ENCODE assay signal across 10 mouse cellular contexts in genomic region chr13:114166439-114167183, GRCm38 (mm10).
DNase-seq lines count a peak whose midpoint lies in the region; ATAC-seq and TF ChIP-seq lines count a peak whose summit lies in the region.
"Had no signal": no experiment of that assay in that cellular context is flagged by ENCODE, and none has a peak within 500 bp of the region (broad histone marks: within the 10 kb centered on the region; RNA-seq: fewer than 3 reads in every experiment).

No protein-coding gene starts in this region.

- peak; percentile 32; the same call in 1 of the 2 replicates for ATAC-seq in hindbrain, postnatal 0 days
- ATAC-seq in hindbrain, embryonic 12.5 days (ENCODE audit: low FRiP score), result no peak
- no peak for ATAC-seq in neural tube, embryonic 11.5 days (ENCODE audit: insufficient read depth, low FRiP score, low TSS enrichment)

- no peaks in the 10 kb centered on the region for H3K9me3 ChIP-seq in hindbrain, postnatal 0 days (ENCODE audit: low read length)
- H3K9me3 ChIP-seq in hindbrain, embryonic 12.5 days (replicated peaks), result no peaks in the 10 kb centered on the region
- no peaks in the 10 kb centered on the region for H3K9me3 ChIP-seq in neural tube, embryonic 11.5 days (ENCODE audit: control insufficient read depth, low read length)
- no peaks in the 10 kb centered on the region for H3K9me3 ChIP-seq in limb, embryonic 10.5 days (replicated peaks)
- H3K9me3 ChIP-seq: embryonic facial prominence, embryonic 13.5 days; liver, embryonic 15.5 days had no signal

- no peak overlapping the region for H3K9ac ChIP-seq in hindbrain, postnatal 0 days (replicated peaks; ENCODE audit: low read length)
- no peak overlapping the region for H3K9ac ChIP-seq in hindbrain, embryonic 12.5 days
- H3K9ac ChIP-seq in neural tube, embryonic 11.5 days (ENCODE audit: low read length), result no peak overlapping the region
- H3K9ac ChIP-seq: embryonic facial prominence, embryonic 13.5 days; liver, embryonic 15.5 days had no signal

- H3K4me2 ChIP-seq in hindbrain, postnatal 0 days (ENCODE audit: low read depth, low read length), result no peak overlapping the region
- no peak overlapping the region for H3K4me2 ChIP-seq in hindbrain, embryonic 12.5 days (replicated peaks)
- H3K4me2 ChIP-seq in neural tube, embryonic 11.5 days (ENCODE audit: low read depth), result no peak overlapping the region
- H3K4me2 ChIP-seq: embryonic facial prominence, embryonic 13.5 days; liver, embryonic 15.5 days had no signal

- 0 out of 2 replicates have a peak, but pooled peaks have one; percentile 22 for TF ChIP-seq CTCF in hindbrain, postnatal 0 days (IDR thresholded peaks at IDR 0.05; ENCODE audit: low read depth)

- no peaks in the 10 kb centered on the region for H3K36me3 ChIP-seq in hindbrain, postnatal 0 days (ENCODE audit: insufficient read depth, low read length)
- H3K36me3 ChIP-seq in hindbrain, embryonic 12.5 days, result no peaks in the 10 kb centered on the region
- no peaks in the 10 kb centered on the region for H3K36me3 ChIP-seq in neural tube, embryonic 11.5 days (ENCODE audit: control insufficient read depth, insufficient read depth, low read length)
- H3K36me3 ChIP-seq in limb, embryonic 10.5 days, result no peaks in the 10 kb centered on the region
- H3K36me3 ChIP-seq: embryonic facial prominence, embryonic 13.5 days; liver, embryonic 15.5 days had no signal

- no peaks in the 10 kb centered on the region for H3K27me3 ChIP-seq in hindbrain, postnatal 0 days (ENCODE audit: insufficient read depth, low read length)
- H3K27me3 ChIP-seq in hindbrain, embryonic 12.5 days, result peaks cover 2% of the 10 kb centered on the region; the same call in 1 of the 2 replicates
- no peaks in the 10 kb centered on the region for H3K27me3 ChIP-seq in neural tube, embryonic 11.5 days (ENCODE audit: control insufficient read depth, insufficient read depth, low read length)
- no peaks in the 10 kb centered on the region for H3K27me3 ChIP-seq in limb, embryonic 10.5 days (ENCODE audit: low read depth, poor library complexity, severe bottlenecking)
- H3K27me3 ChIP-seq: embryonic facial prominence, embryonic 13.5 days; liver, embryonic 15.5 days had no signal

- intact Hi-C loops in left cerebral cortex, postnatal 25 days (cut with DNase I), result no loop called here

- H3K4me3 ChIP-seq in hindbrain, postnatal 0 days (ENCODE audit: low read length), result no peak overlapping the region
- no peak overlapping the region for H3K4me3 ChIP-seq in hindbrain, embryonic 12.5 days
- H3K4me3 ChIP-seq in neural tube, embryonic 11.5 days (ENCODE audit: low read depth, low read length), result no peak overlapping the region
- no peak overlapping the region for H3K4me3 ChIP-seq in limb, embryonic 10.5 days
- H3K4me3 ChIP-seq: embryonic facial prominence, embryonic 13.5 days; liver, embryonic 15.5 days had no signal

- peak; percentile 28 for DNase-seq in hindbrain, postnatal 0 days (ENCODE audit: low spot score)
- peak; percentile 23 for DNase-seq in neural tube, embryonic 11.5 days (ENCODE audit: low spot score)
- no peak for DNase-seq in neural tube, embryonic 10.5 days (ENCODE audit: extremely low spot score, low spot score)
- DNase-seq in limb, embryonic 10.5 days (ENCODE audit: low spot score), result peak; percentile 42
- no peak for DNase-seq in adrenal gland, postnatal 25 days
- DNase-seq in left cerebral cortex, postnatal 25 days (ENCODE audit: low spot score in 2 of 2), result no peak
- DNase-seq: heart, postnatal 14 days had no signal

- WGBS in hindbrain, postnatal 0 days, result 56% methylated on average over 12 of the region's 12 CpGs
- WGBS in hindbrain, embryonic 12.5 days, result 60% methylated on average over 12 of the region's 12 CpGs
- WGBS in neural tube, embryonic 11.5 days, result 58% methylated on average over 12 of the region's 12 CpGs
- WGBS in limb, embryonic 10.5 days, result 50% methylated on average over 12 of the region's 12 CpGs

- H3K4me1 ChIP-seq in hindbrain, postnatal 0 days (ENCODE audit: insufficient read depth, low read length), result no peaks in the 10 kb centered on the region
- H3K4me1 ChIP-seq in hindbrain, embryonic 12.5 days, result no peaks in the 10 kb centered on the region; the same call in 1 of the 2 replicates
- H3K4me1 ChIP-seq in neural tube, embryonic 11.5 days (ENCODE audit: control insufficient read depth, insufficient read depth, low read length), result no peaks in the 10 kb centered on the region
- peaks cover 16% of the 10 kb centered on the region for H3K4me1 ChIP-seq in limb, embryonic 10.5 days
- H3K4me1 ChIP-seq: liver, embryonic 15.5 days had no signal

- H3K27ac ChIP-seq in hindbrain, postnatal 0 days, result no peak overlapping the region
- no peak overlapping the region for H3K27ac ChIP-seq in hindbrain, embryonic 12.5 days
- H3K27ac ChIP-seq in neural tube, embryonic 11.5 days (ENCODE audit: low read depth, low read length), result no peak overlapping the region
- H3K27ac ChIP-seq in limb, embryonic 10.5 days, result no peak overlapping the region; the same call in 1 of the 2 replicates
- H3K27ac ChIP-seq: embryonic facial prominence, embryonic 13.5 days; liver, embryonic 15.5 days had no signal

Comparison
In these comparisons a context has a peak if more than half of its experiments do, and no peak if none do; other contexts are left out.
1. DNase-seq: peak in hindbrain, postnatal 0 days (single experiment), neural tube, embryonic 11.5 days (single experiment) and limb, embryonic 10.5 days (single experiment); none in neural tube, embryonic 10.5 days (single experiment), adrenal gland, postnatal 25 days (single experiment) and left cerebral cortex, postnatal 25 days (0 of 2).